Mouse (Mus musculus): ENCODE measurements around the gene B230217C12Rik. TPM values are rescaled to one million over a fixed set of nuclear protein-coding genes. Genes with fewer than 3 reads are reported as not detected.

The B230217C12Rik gene
- polyA plus RNA-seq, 1 experiment, result not detected

DNA sequence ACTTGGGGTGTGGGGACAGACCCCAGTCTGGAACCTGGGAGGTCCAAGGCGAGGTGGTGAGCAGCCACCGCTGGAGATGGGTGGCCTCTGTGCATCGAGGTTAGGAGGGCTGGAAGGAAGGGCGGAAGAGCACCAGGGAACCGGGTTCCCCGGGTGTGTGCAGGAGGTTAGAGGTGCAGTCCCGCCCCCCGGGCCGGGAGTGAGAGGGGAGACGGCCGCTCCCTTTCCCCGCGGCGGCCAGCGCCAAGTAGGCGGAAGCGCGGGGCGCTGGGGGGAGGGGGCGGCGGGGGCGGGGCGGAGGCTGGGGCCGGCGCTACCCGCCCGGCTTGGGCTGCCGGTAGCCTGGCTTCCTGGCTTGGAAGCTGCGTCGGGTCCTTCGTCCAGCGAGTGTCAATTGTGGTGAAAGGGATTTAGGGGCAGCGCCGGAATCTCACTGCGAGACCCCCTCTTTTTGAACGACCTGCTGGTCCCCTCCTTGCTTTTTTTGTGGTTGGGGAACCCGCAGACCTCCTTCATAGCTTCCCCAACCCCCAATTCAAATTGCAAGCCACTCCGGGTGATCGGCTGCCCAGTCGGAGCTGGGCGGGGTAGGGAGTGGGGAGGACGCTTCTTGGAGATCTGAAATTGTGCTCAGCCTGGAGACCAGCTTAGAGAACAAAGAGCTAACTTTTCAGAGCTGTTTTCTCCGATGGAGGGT is 40.4 kb upstream of the B230217C12Rik start:
- WGBS, result 0% methylated on average over 41 of the region's 43 CpGs
- Histone ChIP-seq H3K27ac (ENCODE audit: control insufficient read depth, insufficient read depth, low read depth, low read length, poor library complexity) (peak overlapping the region; percentile 97), H3K4me1 (ENCODE audit: control insufficient read depth, insufficient read depth, low read length) (peaks cover 2% of the 10 kb centered on the region; the same call in 1 of the 2 replicates), H3K4me3 (replicated peaks; ENCODE audit: control insufficient read depth, low read depth, low read length) (peak overlapping the region; percentile 84)
- TF ChIP-seq POLR2A (IDR thresholded peaks at IDR 0.05; ENCODE audit: borderline replicate concordance, control insufficient read depth, low read depth, low read length) (peak; percentile 60; the same call in 1 of the 2 replicates), CTCF (IDR thresholded peaks at IDR 0.05; ENCODE audit: control insufficient read depth, insufficient read depth, low read length) (no peak)

GRCm38 (mm10) chr11:97800691-97801408 is 39.7 kb upstream of the B230217C12Rik start:
- WGBS, result 5% methylated on average over 17 of the region's 17 CpGs
- Histone ChIP-seq H3K4me1 (ENCODE audit: control insufficient read depth, insufficient read depth, low read length) (peaks cover 2% of the 10 kb centered on the region; the same call in 1 of the 2 replicates), H3K27ac (ENCODE audit: control insufficient read depth, insufficient read depth, low read depth, low read length, poor library complexity) (peak overlapping the region; percentile 87), H3K4me3 (replicated peaks; ENCODE audit: control insufficient read depth, low read depth, low read length) (peak overlapping the region; percentile 84)
- TF ChIP-seq POLR2A (IDR thresholded peaks at IDR 0.05; ENCODE audit: borderline replicate concordance, control insufficient read depth, low read depth, low read length) (no peak), CTCF (IDR thresholded peaks at IDR 0.05; ENCODE audit: control insufficient read depth, insufficient read depth, low read length) (no peak)

DNA sequence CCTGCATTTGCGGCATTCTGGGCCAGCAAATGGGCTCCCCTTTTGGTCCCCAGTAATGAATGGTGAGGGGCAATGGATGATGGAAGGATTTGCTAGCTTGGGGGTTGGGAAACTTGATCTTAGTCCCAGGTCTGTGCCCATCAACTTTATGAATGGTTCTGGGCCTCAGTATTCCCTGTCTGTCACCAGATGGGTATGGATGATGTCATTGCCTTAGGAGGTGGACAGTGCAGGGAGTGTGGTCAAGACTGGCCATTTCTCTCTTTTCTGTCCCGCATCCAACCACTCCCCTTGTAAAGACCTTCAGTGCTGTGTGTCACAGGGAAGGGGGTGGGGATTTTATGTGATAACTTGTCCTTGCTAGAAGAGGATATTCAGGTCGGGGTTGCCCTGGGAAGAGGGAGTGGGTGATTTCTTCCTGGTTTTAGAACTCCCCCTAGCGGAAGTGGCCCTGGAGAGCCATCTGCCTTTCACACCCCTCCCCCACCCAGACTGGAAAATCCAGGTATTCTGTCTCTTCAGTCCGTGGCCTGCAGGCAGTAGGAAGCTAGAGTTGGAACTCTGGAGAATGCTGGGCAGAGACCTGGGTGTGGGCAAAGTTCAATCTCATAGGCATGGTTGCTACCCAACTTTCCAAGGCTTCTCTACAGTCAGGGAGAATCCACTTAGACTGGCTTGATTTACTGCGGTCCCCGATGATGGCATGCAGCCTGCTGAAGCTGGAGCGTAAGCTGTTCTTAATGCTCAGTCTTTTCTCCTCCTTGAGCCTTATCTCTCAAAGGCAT is 39.0 kb upstream of the B230217C12Rik start:
- peak overlapping the region; percentile 84 for H3K4me3 ChIP-seq (replicated peaks; ENCODE audit: control insufficient read depth, low read depth, low read length)
- H3K27ac ChIP-seq (ENCODE audit: control insufficient read depth, insufficient read depth, low read depth, low read length, poor library complexity), result no peak overlapping the region
- 64% methylated on average over 8 of the region's 8 CpGs for WGBS
- peak; percentile 15; the same call in 1 of the 2 replicates for TF ChIP-seq CTCF (IDR thresholded peaks at IDR 0.05; ENCODE audit: control insufficient read depth, insufficient read depth, low read length)
- no peak for TF ChIP-seq POLR2A (IDR thresholded peaks at IDR 0.05; ENCODE audit: borderline replicate concordance, control insufficient read depth, low read depth, low read length)
- peaks cover 2% of the 10 kb centered on the region; the same call in 1 of the 2 replicates for H3K4me1 ChIP-seq (ENCODE audit: control insufficient read depth, insufficient read depth, low read length)

GRCm38 (mm10) chr11:97802194-97802470 is 38.4 kb upstream of the B230217C12Rik start:
- WGBS, result 29% methylated on average over 1 of the region's 1 CpGs
- TF ChIP-seq CTCF (IDR thresholded peaks at IDR 0.05; ENCODE audit: control insufficient read depth, insufficient read depth, low read length) (no peak), POLR2A (IDR thresholded peaks at IDR 0.05; ENCODE audit: borderline replicate concordance, control insufficient read depth, low read depth, low read length) (no peak)
- H3K4me3 ChIP-seq (replicated peaks; ENCODE audit: control insufficient read depth, low read depth, low read length), result no peak overlapping the region
- H3K27ac ChIP-seq (ENCODE audit: control insufficient read depth, insufficient read depth, low read depth, low read length, poor library complexity), result no peak overlapping the region
- H3K4me1 ChIP-seq (ENCODE audit: control insufficient read depth, insufficient read depth, low read length), result peaks cover 2% of the 10 kb centered on the region; the same call in 1 of the 2 replicates

DNA sequence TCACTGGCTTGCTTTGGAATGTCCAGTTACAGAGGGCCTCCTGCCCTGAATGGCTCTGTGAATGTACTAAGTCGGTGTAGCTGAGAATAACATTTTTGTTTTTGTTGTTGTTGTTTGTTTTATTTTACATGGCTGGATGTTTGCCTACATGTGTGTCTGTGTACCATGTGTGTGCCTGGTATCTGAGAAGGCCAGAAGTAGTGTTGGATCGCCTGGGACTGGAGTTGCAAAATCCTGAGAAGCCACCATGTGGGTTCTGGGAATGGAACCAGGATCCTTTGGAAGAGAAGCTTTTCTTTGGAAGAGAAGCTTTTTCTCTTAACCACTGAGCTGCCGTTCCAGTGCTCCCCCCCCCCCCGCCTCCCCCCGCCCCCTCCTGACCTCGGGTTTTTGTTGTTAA is 38.1 kb upstream of the B230217C12Rik start:
- WGBS, result 65% methylated on average over 6 of the region's 6 CpGs
- Histone ChIP-seq H3K4me3 (replicated peaks; ENCODE audit: control insufficient read depth, low read depth, low read length) (no peak overlapping the region), H3K4me1 (ENCODE audit: control insufficient read depth, insufficient read depth, low read length) (peaks cover 2% of the 10 kb centered on the region; the same call in 1 of the 2 replicates), H3K27ac (ENCODE audit: control insufficient read depth, insufficient read depth, low read depth, low read length, poor library complexity) (no peak overlapping the region)
- no peak for TF ChIP-seq CTCF (IDR thresholded peaks at IDR 0.05; ENCODE audit: control insufficient read depth, insufficient read depth, low read length)
- no peak for TF ChIP-seq POLR2A (IDR thresholded peaks at IDR 0.05; ENCODE audit: borderline replicate concordance, control insufficient read depth, low read depth, low read length)

DNA sequence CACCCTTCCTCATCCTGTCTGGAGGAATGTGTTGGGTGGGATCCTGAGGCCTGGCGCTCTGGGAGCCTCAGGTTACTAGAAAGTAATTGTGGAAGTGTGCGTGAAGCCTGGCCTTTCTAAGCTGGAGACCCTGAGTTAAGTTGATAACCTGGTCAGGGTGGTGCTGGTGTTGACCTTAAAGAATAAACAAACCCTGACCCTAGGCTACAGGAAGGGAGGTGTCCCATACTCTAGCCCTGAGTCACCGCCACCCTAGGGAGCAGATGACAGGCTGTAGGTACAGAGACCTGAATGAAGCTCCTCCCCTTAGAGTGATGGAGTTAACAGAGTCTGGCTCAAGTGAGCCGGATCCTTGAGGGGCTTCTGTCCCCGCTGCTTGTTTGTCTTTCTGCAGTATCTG is 36.7 kb upstream of the B230217C12Rik start:
- 74% methylated on average over 5 of the region's 5 CpGs for WGBS
- H3K4me3 ChIP-seq (replicated peaks; ENCODE audit: control insufficient read depth, low read depth, low read length), result no peak overlapping the region
- no peak overlapping the region for H3K27ac ChIP-seq (ENCODE audit: control insufficient read depth, insufficient read depth, low read depth, low read length, poor library complexity)
- H3K4me1 ChIP-seq (ENCODE audit: control insufficient read depth, insufficient read depth, low read length), result peaks cover 2% of the 10 kb centered on the region; the same call in 1 of the 2 replicates
- TF ChIP-seq POLR2A (IDR thresholded peaks at IDR 0.05; ENCODE audit: borderline replicate concordance, control insufficient read depth, low read depth, low read length), result no peak
- no peak for TF ChIP-seq CTCF (IDR thresholded peaks at IDR 0.05; ENCODE audit: control insufficient read depth, insufficient read depth, low read length)

- Histone ChIP-seq H3K4me1 (ENCODE audit: control insufficient read depth, insufficient read depth, low read length) (peaks cover 2% of the 10 kb centered on the region; the same call in 1 of the 2 replicates), H3K4me3 (replicated peaks; ENCODE audit: control insufficient read depth, low read depth, low read length) (no peak overlapping the region), H3K27ac (ENCODE audit: control insufficient read depth, insufficient read depth, low read depth, low read length, poor library complexity) (no peak overlapping the region)
- no peak for TF ChIP-seq CTCF (IDR thresholded peaks at IDR 0.05; ENCODE audit: control insufficient read depth, insufficient read depth, low read length)
- TF ChIP-seq POLR2A (IDR thresholded peaks at IDR 0.05; ENCODE audit: borderline replicate concordance, control insufficient read depth, low read depth, low read length), result no peak
- WGBS, result 50% methylated on average over 9 of the region's 9 CpGs
Observed at GRCm38 (mm10) chr11:97804841-97805661, 35.5 kb upstream of the B230217C12Rik start.

All from bone marrow, adult 2 months (tissue).